Mouse (Mus musculus) lung, embryonic 14.5 days (tissue): ENCODE results near the gene Plekhh1. TPM values are rescaled to one million over a fixed set of nuclear protein-coding genes. Genes with fewer than 3 reads are reported as not detected.

Experiments used
- ATAC-seq: fragments of 200-750 bp; cut with Nextera tagmentation; 2 replicates; pipeline ENCODE4 v1.8.0; 2017; ENCODE audit warnings: mild to moderate bottlenecking, moderate TSS enrichment, moderate library complexity; ENCODE audit not compliant: insufficient read depth
- DNase-seq: peaks from one replicate; pipeline ENCODE4 v3.0.0-alpha.2; 2015
- H3K27ac ChIP-seq: fragments of 300-500 bp; sonication (generic); 2 replicates; pipeline ENCODE4 v1.5.1; 2014; ENCODE audit warnings: low read depth, mild to moderate bottlenecking, moderate library complexity
- H3K27me3 ChIP-seq: fragments of 300-500 bp; sonication (generic); 2 replicates; pipeline ENCODE4 v1.6.1; 2014; ENCODE audit warnings: low read length, control low read depth; ENCODE audit not compliant: insufficient read depth
- H3K36me3 ChIP-seq: fragments of 300-500 bp; sonication (generic); 2 replicates; pipeline ENCODE4 v1.6.1; 2014; ENCODE audit warnings: control low read depth; ENCODE audit not compliant: insufficient read depth
- H3K4me1 ChIP-seq: fragments of 300-500 bp; sonication (generic); 2 replicates; pipeline ENCODE4 v1.6.1; 2014; ENCODE audit warnings: antibody characterized with exemption, control low read depth; ENCODE audit not compliant: insufficient read depth
- H3K4me2 ChIP-seq: fragments of 300-500 bp; sonication (generic); 2 replicates; pipeline ENCODE4 v1.6.1; 2014; ENCODE audit warnings: mild to moderate bottlenecking
- H3K4me3 ChIP-seq: fragments of 300-500 bp; sonication (generic); 2 replicates; pipeline ENCODE4 v1.5.1; 2014; ENCODE audit warnings: low read depth, low read length
- H3K9ac ChIP-seq: fragments of 300-500 bp; sonication (generic); 2 replicates; pipeline ENCODE4 v1.6.1; 2014
- H3K9me3 ChIP-seq: fragments of 300-500 bp; sonication (generic); 2 replicates; pipeline ENCODE4 v1.6.1; 2016; ENCODE audit warnings: low read depth, low read length, control low read depth
- CTCF ChIP-seq: IDR thresholded peaks from 2 replicates; pipeline ENCODE4 v1.5.1; 2016; ENCODE audit warnings: antibody characterized with exemption, low read depth
- WGBS: fragments of 180-500 bp; shearing (Covaris S2); extraction: QIAGEN DNeasy Blood & Tissue Kit; methylation state at CpG from one replicate; pipeline ENCODE4 v1.1.7; 2014; 5-methylcytosine and 5-hydroxymethylcytosine counted together
- polyA plus RNA-seq: library from polyadenylated mRNA; unstranded; fragments of >200 nt; fragmentation: Nextera tagmentation; extraction: Ambion mirVana; gene quantifications from 2 replicates; pipeline ENCODE4 v1.2.1, GENCODE M21; 2014

Gene Plekhh1
- polyA plus RNA-seq, 1 experiment from 2014 or later = 5.2 TPM

- no peak for ATAC-seq
- TF ChIP-seq CTCF = no peak
- no peak overlapping the region for H3K9ac ChIP-seq
- H3K4me1 ChIP-seq = no peaks in the 10 kb centered on the region
- no peaks in the 10 kb centered on the region for H3K9me3 ChIP-seq
- no peak overlapping the region for H3K27ac ChIP-seq
- no peak overlapping the region for H3K4me3 ChIP-seq
- H3K4me2 ChIP-seq = no peak overlapping the region
- no peaks in the 10 kb centered on the region for H3K27me3 ChIP-seq
- H3K36me3 ChIP-seq = no peaks in the 10 kb centered on the region
- DNase-seq = no peak
- 95% methylated on average over 2 of the region's 2 CpGs for WGBS
Observed at GRCm38 (mm10) chr12:79034331-79034730, 5.4 kb downstream of the Plekhh1 start.

DNA sequence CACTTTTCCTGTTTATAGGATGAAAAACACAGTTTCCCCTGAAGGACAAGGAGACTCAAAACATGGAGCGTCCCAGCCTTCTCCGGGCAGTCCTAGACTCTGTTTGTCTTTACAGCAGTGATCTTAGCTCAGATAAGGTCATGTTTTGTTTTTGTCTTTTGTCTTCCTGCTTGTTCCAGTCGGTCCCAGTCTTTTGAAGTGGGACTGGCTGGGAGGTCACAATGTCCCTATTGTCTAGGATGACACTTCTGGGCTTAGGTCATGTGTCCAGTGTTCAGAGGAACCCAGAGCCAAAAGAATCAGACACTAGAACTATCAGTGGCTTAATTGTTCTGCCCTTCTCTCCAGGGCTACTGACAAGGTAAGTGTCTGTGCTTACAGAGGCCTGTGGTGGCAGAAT lies 6.4 kb downstream of the Plekhh1 start:
- H3K4me1 ChIP-seq = no peaks in the 10 kb centered on the region
- ATAC-seq = no peak
- no peak overlapping the region for H3K27ac ChIP-seq
- 37% methylated on average over 3 of the region's 3 CpGs for WGBS
- H3K36me3 ChIP-seq = no peaks in the 10 kb centered on the region
- H3K9ac ChIP-seq = no peak overlapping the region
- no peaks in the 10 kb centered on the region for H3K27me3 ChIP-seq
- no peak for DNase-seq
- H3K4me3 ChIP-seq = no peak overlapping the region
- no peaks in the 10 kb centered on the region for H3K9me3 ChIP-seq
- H3K4me2 ChIP-seq = no peak overlapping the region
- TF ChIP-seq CTCF = no peak

DNA sequence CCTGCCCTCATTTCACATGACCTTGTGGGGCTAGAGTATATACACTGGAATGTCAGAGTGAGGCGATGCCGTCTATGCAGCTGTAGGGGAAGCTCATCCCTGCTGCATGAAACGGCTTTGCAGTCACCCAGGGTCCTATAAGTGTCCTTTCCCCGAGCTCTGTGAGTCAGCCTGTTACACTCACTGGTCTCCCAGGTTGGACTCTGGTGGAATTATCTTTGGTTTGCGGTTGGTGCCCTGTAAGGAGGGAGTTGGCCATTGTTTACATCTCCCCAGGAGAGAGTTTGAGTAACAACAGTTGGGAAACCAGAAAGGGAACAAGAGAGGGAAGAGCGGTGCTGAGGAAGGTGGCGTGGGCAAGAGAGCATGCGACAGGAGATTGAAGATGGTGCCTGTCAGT lies 10.7 kb downstream of the Plekhh1 start:
- 45% methylated on average over 8 of the region's 8 CpGs for WGBS

DNA sequence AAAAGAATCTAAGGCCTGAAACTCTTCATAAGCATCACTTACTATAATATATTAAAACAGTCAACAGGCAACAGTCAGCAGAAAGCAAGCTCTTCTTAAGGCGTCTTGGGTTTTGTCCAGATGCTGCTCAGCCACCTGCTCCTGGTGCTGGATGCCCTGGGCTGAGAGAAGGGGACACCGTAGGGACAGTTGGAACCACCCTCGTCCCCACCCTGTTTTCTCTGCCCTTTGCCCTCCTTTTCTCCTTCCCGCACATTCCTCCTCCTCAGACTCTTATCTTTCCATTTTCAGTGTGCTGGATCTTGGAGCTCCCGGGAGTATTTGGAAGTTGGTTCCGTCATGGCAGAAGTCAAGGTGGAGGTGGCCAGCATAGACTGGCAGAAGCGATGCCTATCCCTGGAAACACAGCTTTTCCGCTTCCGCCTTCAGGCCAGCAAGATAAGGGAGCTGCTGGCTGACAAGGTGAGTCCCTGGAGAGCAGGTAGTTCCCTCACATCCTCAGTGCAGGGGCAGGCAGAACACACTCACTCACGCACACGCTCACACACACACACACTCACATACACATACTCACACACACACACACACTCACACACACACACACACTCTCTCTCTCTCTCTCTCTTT lies 11.4 kb downstream of the Plekhh1 start:
- no peak for ATAC-seq
- Histone ChIP-seq H3K27me3 (no peaks in the 10 kb centered on the region), H3K4me3 (no peak overlapping the region), H3K4me1 (no peaks in the 10 kb centered on the region), H3K9ac (no peak overlapping the region), H3K27ac (no peak overlapping the region), H3K9me3 (no peaks in the 10 kb centered on the region), H3K36me3 (0 out of 2 replicates have a peak, but pooled peaks cover 10% of the 10 kb centered on the region), H3K4me2 (no peak overlapping the region)
- DNase-seq = no peak
- 70% methylated on average over 11 of the region's 11 CpGs for WGBS
- TF ChIP-seq CTCF = no peak

More for the DNA sequence above, 10.7 kb downstream of the Plekhh1 start:
- no peak overlapping the region for H3K9ac ChIP-seq
- H3K36me3 ChIP-seq = 0 out of 2 replicates have a peak, but pooled peaks cover 10% of the 10 kb centered on the region
- H3K4me1 ChIP-seq = no peaks in the 10 kb centered on the region
- TF ChIP-seq CTCF = no peak
- no peak for DNase-seq
- no peaks in the 10 kb centered on the region for H3K27me3 ChIP-seq
- H3K9me3 ChIP-seq = no peaks in the 10 kb centered on the region
- ATAC-seq = no peak
- no peak overlapping the region for H3K27ac ChIP-seq
- H3K4me3 ChIP-seq = no peak overlapping the region
- no peak overlapping the region for H3K4me2 ChIP-seq

DNA sequence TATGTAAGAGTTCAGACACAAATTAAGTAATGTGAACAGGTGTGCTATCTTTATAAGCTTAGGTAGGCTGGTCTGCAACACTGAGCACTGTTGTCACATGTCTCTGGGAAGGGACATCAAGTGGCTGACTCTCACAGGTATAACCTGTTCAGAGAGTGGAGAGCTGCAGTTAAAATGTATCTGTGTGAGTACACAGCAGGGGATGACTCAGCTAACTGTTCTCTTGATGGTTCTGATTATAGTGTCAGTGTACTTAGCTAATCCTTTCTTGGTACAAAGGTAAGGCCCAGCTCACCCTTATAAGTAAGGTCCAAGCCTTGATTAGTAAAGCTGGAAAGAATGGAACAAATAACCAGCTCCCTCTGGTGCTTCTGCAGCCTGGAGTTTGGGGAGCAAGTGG lies 12.5 kb downstream of the Plekhh1 start:
- no peak for DNase-seq
- TF ChIP-seq CTCF = no peak
- ATAC-seq = no peak
- H3K36me3 ChIP-seq = 0 out of 2 replicates have a peak, but pooled peaks cover 10% of the 10 kb centered on the region
- no peak overlapping the region for H3K27ac ChIP-seq
- H3K4me2 ChIP-seq = no peak overlapping the region
- no peak overlapping the region for H3K9ac ChIP-seq
- no peaks in the 10 kb centered on the region for H3K9me3 ChIP-seq
- H3K27me3 ChIP-seq = no peaks in the 10 kb centered on the region
- H3K4me1 ChIP-seq = no peaks in the 10 kb centered on the region
- no peak overlapping the region for H3K4me3 ChIP-seq

DNA sequence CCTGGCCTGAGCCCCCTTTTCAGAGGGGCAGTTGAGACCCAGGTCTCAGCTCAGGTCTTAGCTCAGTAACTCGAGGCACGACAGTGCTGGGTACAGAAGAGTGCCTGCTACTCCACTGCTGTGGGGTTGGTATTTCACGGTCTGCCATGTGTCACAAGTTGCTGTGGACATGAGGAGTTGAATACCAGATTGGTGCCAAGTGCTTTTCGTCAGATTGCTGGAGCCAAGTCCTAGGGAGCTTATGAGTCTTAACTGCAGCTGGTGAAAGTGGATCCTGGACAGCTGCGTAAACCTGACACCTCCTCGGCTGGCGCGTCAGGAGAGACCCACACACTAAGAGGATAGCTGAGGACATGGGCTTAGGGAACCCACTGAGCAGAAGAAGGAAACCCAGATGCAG lies 15.7 kb downstream of the Plekhh1 start:
- Histone ChIP-seq H3K27ac (no peak overlapping the region), H3K9me3 (no peaks in the 10 kb centered on the region), H3K4me1 (no peaks in the 10 kb centered on the region), H3K9ac (no peak overlapping the region), H3K27me3 (no peaks in the 10 kb centered on the region), H3K36me3 (0 out of 2 replicates have a peak, but pooled peaks cover 16% of the 10 kb centered on the region), H3K4me3 (no peak overlapping the region), H3K4me2 (no peak overlapping the region)
- DNase-seq (peak; percentile 21), ATAC-seq (peak; percentile 47; the same call in 1 of the 2 replicates)
- no peak for TF ChIP-seq CTCF
- 63% methylated on average over 8 of the region's 8 CpGs for WGBS

- Histone ChIP-seq H3K9me3 (no peaks in the 10 kb centered on the region), H3K27ac (no peak overlapping the region), H3K4me3 (no peak overlapping the region), H3K36me3 (0 out of 2 replicates have a peak, but pooled peaks cover 20% of the 10 kb centered on the region), H3K27me3 (no peaks in the 10 kb centered on the region), H3K9ac (no peak overlapping the region), H3K4me1 (no peaks in the 10 kb centered on the region), H3K4me2 (no peak overlapping the region)
- DNase-seq (peak; percentile 39), ATAC-seq (no peak)
- TF ChIP-seq CTCF = no peak
- 66% methylated on average over 6 of the region's 6 CpGs for WGBS
Observed at GRCm38 (mm10) chr12:79046171-79046570, 17.2 kb downstream of the Plekhh1 start.
